Mouse (Mus musculus): ENCODE results near the gene Hcls1.

DNA sequence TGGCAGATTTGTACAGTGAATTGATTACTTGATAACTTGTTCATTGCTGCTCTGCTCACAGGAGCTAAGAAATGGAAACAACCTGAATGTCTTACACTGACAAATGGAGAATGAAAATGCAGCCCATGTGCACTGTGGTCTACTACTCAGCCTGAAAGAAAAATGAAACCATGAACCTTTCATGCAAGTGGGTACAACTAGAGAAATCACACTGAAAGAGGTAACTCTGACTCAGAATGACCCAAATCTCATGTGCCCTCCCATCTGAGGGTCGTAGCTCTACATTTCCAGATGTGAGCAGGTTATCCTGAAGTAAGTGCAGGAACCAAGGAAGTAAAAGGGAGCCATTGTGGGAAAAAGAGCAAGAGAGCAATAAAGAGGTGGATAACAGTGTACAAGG is 49.0 kb downstream of the Hcls1 start:
- TF ChIP-seq CTCF (IDR thresholded peaks at IDR 0.05; ENCODE audit: borderline replicate concordance, insufficient read depth, low read depth, low read length): no peak
- TF ChIP-seq POLR2A (IDR thresholded peaks at IDR 0.05; ENCODE audit: borderline replicate concordance, insufficient read depth, low read length): no peak
